ENCODE assay signal across 20 mouse cellular contexts in genomic region chr12:86628783-86629172, GRCm38 (mm10). TPM values are rescaled to one million over a fixed set of nuclear protein-coding genes. Genes with fewer than 3 reads are reported as not detected.
DNase-seq lines count a peak whose midpoint lies in the region; ATAC-seq lines count a peak whose summit lies in the region.
"Had no signal": no experiment of that assay in that cellular context is flagged by ENCODE, and none has a peak within 500 bp of the region (broad histone marks: within the 10 kb centered on the region; RNA-seq: fewer than 3 reads in every experiment).

No protein-coding gene starts in this region.

- H3K27me3 ChIP-seq in heart, embryonic 14.5 days (ENCODE audit: control insufficient read depth, insufficient read depth, low read length), result peaks cover 3% of the 10 kb centered on the region; the same call in 1 of the 2 replicates
- no peaks in the 10 kb centered on the region for H3K27me3 ChIP-seq in intestine, embryonic 14.5 days (replicated peaks; ENCODE audit: control insufficient read depth, insufficient read depth, low read length)
- no peaks in the 10 kb centered on the region for H3K27me3 ChIP-seq in intestine, embryonic 16.5 days (replicated peaks; ENCODE audit: control insufficient read depth, insufficient read depth, low read length)
- no peaks in the 10 kb centered on the region for H3K27me3 ChIP-seq in lung, embryonic 16.5 days (ENCODE audit: control insufficient read depth, insufficient read depth, low read depth, low read length)
- no peaks in the 10 kb centered on the region for H3K27me3 ChIP-seq in stomach, embryonic 16.5 days (ENCODE audit: control insufficient read depth, insufficient read depth, low read length)
- H3K27me3 ChIP-seq: embryonic facial prominence, embryonic 13.5 days; forebrain, embryonic 13.5 days; hindbrain, embryonic 12.5 days had no signal

- peak overlapping the region in 1 of 2 experiments; percentile 29; a peak in 1 of 4 replicates for H3K27ac ChIP-seq in heart, embryonic 14.5 days (replicated peaks in 1 of 2; ENCODE audit: control insufficient read depth in 1 of 2, insufficient read depth in 1 of 2, low read depth in 2 of 2, low read length in 2 of 2)
- H3K27ac ChIP-seq in intestine, embryonic 14.5 days (ENCODE audit: low read depth), result peak overlapping the region; percentile 40; the same call in 1 of the 2 replicates
- no peak overlapping the region for H3K27ac ChIP-seq in intestine, embryonic 16.5 days (ENCODE audit: low read length)
- H3K27ac ChIP-seq in lung, embryonic 16.5 days (ENCODE audit: low read length), result peak overlapping the region; percentile 73
- H3K27ac ChIP-seq in stomach, embryonic 16.5 days (ENCODE audit: low read length), result 0 out of 2 replicates have a peak overlapping the region, but pooled peaks have one; percentile 24
- H3K27ac ChIP-seq: embryonic facial prominence, embryonic 13.5 days; forebrain, embryonic 13.5 days; gastrocnemius, adult 2 months; hindbrain, embryonic 12.5 days had no signal

- H3K36me3 ChIP-seq in heart, embryonic 14.5 days (ENCODE audit: control insufficient read depth, insufficient read depth, low read length), result no peaks in the 10 kb centered on the region
- H3K36me3 ChIP-seq in intestine, embryonic 14.5 days (ENCODE audit: control insufficient read depth, insufficient read depth, low read length), result no peaks in the 10 kb centered on the region
- H3K36me3 ChIP-seq in intestine, embryonic 16.5 days (ENCODE audit: control insufficient read depth, insufficient read depth, low read length), result no peaks in the 10 kb centered on the region
- no peaks in the 10 kb centered on the region for H3K36me3 ChIP-seq in lung, embryonic 16.5 days (ENCODE audit: control insufficient read depth, insufficient read depth, low read length)
- no peaks in the 10 kb centered on the region for H3K36me3 ChIP-seq in stomach, embryonic 16.5 days (ENCODE audit: control insufficient read depth, insufficient read depth, low read length)
- H3K36me3 ChIP-seq: embryonic facial prominence, embryonic 13.5 days; hindbrain, embryonic 12.5 days had no signal

- peak; percentile 43; the same call in 1 of the 2 replicates for ATAC-seq in heart, embryonic 14.5 days (ENCODE audit: insufficient number of reproducible peaks, insufficient read depth, low FRiP score, low read depth)
- ATAC-seq in intestine, embryonic 14.5 days (replicated peaks; ENCODE audit: low FRiP score, low TSS enrichment, low read depth), result no peak
- no peak for ATAC-seq in intestine, embryonic 16.5 days
- peak; percentile 79 for ATAC-seq in lung, embryonic 16.5 days (ENCODE audit: low read depth)
- no peak for ATAC-seq in stomach, embryonic 16.5 days (ENCODE audit: insufficient read depth, low FRiP score)
- ATAC-seq: forebrain, embryonic 13.5 days; forebrain, postnatal 0 days; hindbrain, embryonic 16.5 days; inflammation-experienced regulatory T-cells, adult 6 months had no signal

- H3K4me1 ChIP-seq in heart, embryonic 14.5 days (ENCODE audit: control insufficient read depth in 2 of 2, insufficient read depth in 2 of 2, low read length in 2 of 2), result peaks cover 10 to 11% of the 10 kb centered on the region in 2 experiments
- H3K4me1 ChIP-seq in intestine, embryonic 14.5 days (replicated peaks; ENCODE audit: control insufficient read depth, insufficient read depth, low read length), result no peaks in the 10 kb centered on the region
- no peaks in the 10 kb centered on the region for H3K4me1 ChIP-seq in intestine, embryonic 16.5 days (ENCODE audit: control insufficient read depth, insufficient read depth, low read length)
- H3K4me1 ChIP-seq in lung, embryonic 16.5 days (replicated peaks; ENCODE audit: control insufficient read depth, insufficient read depth, low read length), result peaks cover 17% of the 10 kb centered on the region
- no peaks in the 10 kb centered on the region for H3K4me1 ChIP-seq in stomach, embryonic 16.5 days (ENCODE audit: control insufficient read depth, insufficient read depth, low read length)
- H3K4me1 ChIP-seq: embryonic facial prominence, embryonic 13.5 days; forebrain, embryonic 13.5 days; hindbrain, embryonic 12.5 days had no signal

- H3K4me3 ChIP-seq in heart, embryonic 14.5 days (ENCODE audit: control insufficient read depth in 1 of 2, insufficient read depth in 1 of 2, low read depth in 1 of 2, low read length in 2 of 2), result no peak overlapping the region
- no peak overlapping the region for H3K4me3 ChIP-seq in intestine, embryonic 14.5 days (ENCODE audit: low read depth, low read length)
- H3K4me3 ChIP-seq in intestine, embryonic 16.5 days (ENCODE audit: low read length), result no peak overlapping the region
- no peak overlapping the region for H3K4me3 ChIP-seq in lung, embryonic 16.5 days (ENCODE audit: low read length)
- no peak overlapping the region for H3K4me3 ChIP-seq in stomach, embryonic 16.5 days (replicated peaks; ENCODE audit: low read length)
- H3K4me3 ChIP-seq: embryonic facial prominence, embryonic 13.5 days; forebrain, embryonic 13.5 days; gastrocnemius, adult 2 months; hindbrain, embryonic 12.5 days had no signal

- DNase-seq in heart, adult 18-20 months, result no peak
- DNase-seq in intestine, embryonic 14.5 days (ENCODE audit: low spot score), result no peak
- no peak for DNase-seq in lung, postnatal 4 days
- no peak for DNase-seq in frontal cortex, postnatal 36 days (ENCODE audit: low spot score in 2 of 2)
- DNase-seq: adrenal gland, postnatal 25 days; cerebellum, adult 18-20 months; cerebellum, adult 9-11 months; cerebellum, postnatal 36 days; forebrain, postnatal 0 days; gastrocnemius, adult 2 months; gastrocnemius, postnatal 25 days had no signal

- H3K9ac ChIP-seq in heart, embryonic 14.5 days (ENCODE audit: low read length), result no peak overlapping the region
- no peak overlapping the region for H3K9ac ChIP-seq in intestine, embryonic 14.5 days (ENCODE audit: low read length)
- no peak overlapping the region for H3K9ac ChIP-seq in intestine, embryonic 16.5 days (ENCODE audit: low read depth, low read length)
- H3K9ac ChIP-seq in lung, embryonic 16.5 days (ENCODE audit: low read length), result no peak overlapping the region
- no peak overlapping the region for H3K9ac ChIP-seq in stomach, embryonic 16.5 days (ENCODE audit: low read length)
- H3K9ac ChIP-seq: embryonic facial prominence, embryonic 13.5 days; forebrain, embryonic 13.5 days; forebrain, postnatal 0 days; hindbrain, embryonic 12.5 days had no signal

- H3K9me3 ChIP-seq in heart, embryonic 14.5 days (ENCODE audit: control insufficient read depth, low read length), result no peaks in the 10 kb centered on the region
- H3K9me3 ChIP-seq in intestine, embryonic 14.5 days (ENCODE audit: control insufficient read depth, low read length), result no peaks in the 10 kb centered on the region
- no peaks in the 10 kb centered on the region for H3K9me3 ChIP-seq in intestine, embryonic 16.5 days (ENCODE audit: control insufficient read depth, low read length)
- H3K9me3 ChIP-seq in lung, embryonic 16.5 days (ENCODE audit: control insufficient read depth, low read length), result no peaks in the 10 kb centered on the region
- no peaks in the 10 kb centered on the region for H3K9me3 ChIP-seq in stomach, embryonic 16.5 days (replicated peaks; ENCODE audit: control insufficient read depth, low read length)
- H3K9me3 ChIP-seq: embryonic facial prominence, embryonic 13.5 days; forebrain, embryonic 13.5 days; hindbrain, embryonic 12.5 days had no signal

- no peak overlapping the region for H3K4me2 ChIP-seq in heart, embryonic 14.5 days (ENCODE audit: low read length)
- no peak overlapping the region for H3K4me2 ChIP-seq in intestine, embryonic 14.5 days (ENCODE audit: low read length)
- no peak overlapping the region for H3K4me2 ChIP-seq in intestine, embryonic 16.5 days (ENCODE audit: low read depth, low read length)
- H3K4me2 ChIP-seq in lung, embryonic 16.5 days (ENCODE audit: low read depth, low read length), result no peak overlapping the region
- H3K4me2 ChIP-seq in stomach, embryonic 16.5 days (ENCODE audit: low read depth, low read length), result no peak overlapping the region
- H3K4me2 ChIP-seq: embryonic facial prominence, embryonic 13.5 days; forebrain, embryonic 13.5 days; hindbrain, embryonic 12.5 days had no signal

- 9% methylated on average over 6 of the region's 6 CpGs for WGBS in heart, embryonic 14.5 days
- WGBS in intestine, embryonic 14.5 days, result 52% methylated on average over 6 of the region's 6 CpGs
- WGBS in intestine, embryonic 16.5 days, result 48% methylated on average over 6 of the region's 6 CpGs
- 10% methylated on average over 6 of the region's 6 CpGs for WGBS in lung, embryonic 16.5 days
- 41% methylated on average over 6 of the region's 6 CpGs for WGBS in stomach, embryonic 16.5 days

RNA-seq across cellular contexts. Expression of gene Vash1, which starts 49.7 kb away (rescaled TPM):
- polyA plus RNA-seq in heart, embryonic 14.5 days (2014; fragmentation: Nextera tagmentation; extraction: Ambion mirVana), result 10.7 and 11.0 TPM in 2 replicates
- 10 to 100 TPM in 1 of 2 experiments, 1 to 10 TPM in 1; 9.2 to 18.5 TPM for total RNA-seq in heart, adult 18-20 months (2021)
- 10.5 and 10.7 TPM in 2 replicates for polyA plus RNA-seq in intestine, embryonic 14.5 days (2014; fragmentation: Nextera tagmentation; extraction: Ambion mirVana)
- 5.5 and 6.0 TPM in 2 replicates for polyA plus RNA-seq in intestine, embryonic 16.5 days (2015; fragmentation: Nextera tagmentation; extraction: Ambion mirVana)
- polyA plus RNA-seq in lung, embryonic 16.5 days (2015; fragmentation: Nextera tagmentation; extraction: Ambion mirVana), result 9.7 and 10.0 TPM in 2 replicates
- 5.2 and 6.8 TPM in 2 replicates for polyA plus RNA-seq in stomach, embryonic 16.5 days (2015; fragmentation: Nextera tagmentation; extraction: Ambion mirVana)

Comparison
In these comparisons a context has a peak if more than half of its experiments do, and no peak if none do; other contexts are left out.
1. ATAC-seq: peak in heart, embryonic 14.5 days (single experiment) and lung, embryonic 16.5 days (single experiment); none in intestine, embryonic 14.5 days (single experiment), intestine, embryonic 16.5 days (single experiment) and stomach, embryonic 16.5 days (single experiment).